17 mouse cellular contexts compared by ENCODE assay signal in the genomic region with DNA sequence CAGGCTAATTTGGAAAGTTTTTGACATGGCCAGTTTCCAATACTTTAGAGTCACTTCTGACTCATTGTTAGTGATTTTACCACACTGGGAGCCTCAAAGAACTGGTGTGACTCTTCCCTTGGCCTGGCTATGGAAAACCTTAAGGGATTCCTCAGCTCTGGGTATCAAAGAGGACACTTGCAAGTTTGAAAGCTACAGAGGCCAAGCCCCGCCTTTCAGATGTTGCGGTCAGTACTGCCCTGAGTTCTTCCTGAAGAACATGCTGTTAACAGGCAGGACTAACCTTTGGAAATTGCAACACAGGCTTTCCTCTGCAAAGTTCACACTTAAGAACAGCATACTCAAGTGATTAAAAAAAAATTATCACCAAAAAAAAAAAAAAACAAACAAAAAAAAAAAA. TPM values are rescaled to one million over a fixed set of nuclear protein-coding genes. Genes with fewer than 3 reads are reported as not detected.
DNase-seq lines count a peak whose midpoint lies in the region; ATAC-seq lines count a peak whose summit lies in the region.
"Had no signal": no experiment of that assay in that cellular context is flagged by ENCODE, and none has a peak within 500 bp of the region (broad histone marks: within the 10 kb centered on the region; RNA-seq: fewer than 3 reads in every experiment).

No protein-coding gene starts in this region.

- H3K36me3 ChIP-seq in hindbrain, embryonic 13.5 days, result no peaks in the 10 kb centered on the region
- H3K36me3 ChIP-seq: embryonic facial prominence, embryonic 12.5 days; limb, embryonic 12.5 days; lung, embryonic 15.5 days; midbrain, embryonic 13.5 days had no signal

- no peak overlapping the region for H3K4me3 ChIP-seq in hindbrain, embryonic 13.5 days
- H3K4me3 ChIP-seq: embryonic facial prominence, embryonic 12.5 days; layer of hippocampus, adult 2 months; limb, embryonic 12.5 days; lung, embryonic 15.5 days; midbrain, embryonic 13.5 days had no signal

- no peaks in the 10 kb centered on the region for H3K27me3 ChIP-seq in hindbrain, embryonic 13.5 days
- H3K27me3 ChIP-seq: embryonic facial prominence, embryonic 12.5 days; limb, embryonic 12.5 days; lung, embryonic 15.5 days; midbrain, embryonic 13.5 days had no signal

- WGBS in hindbrain, embryonic 13.5 days, result 85% methylated on average over 2 of the region's 2 CpGs

- no peak overlapping the region for H3K27ac ChIP-seq in hindbrain, embryonic 13.5 days
- H3K27ac ChIP-seq: embryonic facial prominence, embryonic 12.5 days; hindbrain, postnatal 0 days; layer of hippocampus, adult 2 months; limb, embryonic 12.5 days; lung, embryonic 15.5 days; midbrain, embryonic 13.5 days had no signal

- ATAC-seq in hindbrain, embryonic 13.5 days (ENCODE audit: low FRiP score), result no peak
- ATAC-seq: forebrain, postnatal 0 days; hindbrain, postnatal 0 days; midbrain, embryonic 13.5 days had no signal

- DNase-seq in kidney, adult 11 months, result peak; percentile 68
- DNase-seq in kidney, postnatal 4 days, result no peak
- peak; percentile 48 for DNase-seq in lung, postnatal 36 days
- no peak for DNase-seq in lung, postnatal 14 days
- DNase-seq in kidney, postnatal 10 days, result peak; percentile 11
- no peak for DNase-seq in frontal cortex, postnatal 10 days (ENCODE audit: low spot score in 2 of 2)
- DNase-seq: cerebellum, adult 11-12 months; forebrain, postnatal 0 days; gastrocnemius, postnatal 10 days; heart, postnatal 36 days had no signal

- H3K9ac ChIP-seq in hindbrain, embryonic 13.5 days, result no peak overlapping the region
- H3K9ac ChIP-seq: embryonic facial prominence, embryonic 12.5 days; forebrain, postnatal 0 days; limb, embryonic 12.5 days; lung, embryonic 15.5 days; midbrain, embryonic 13.5 days had no signal

- H3K4me2 ChIP-seq in hindbrain, embryonic 13.5 days, result no peak overlapping the region
- H3K4me2 ChIP-seq: embryonic facial prominence, embryonic 12.5 days; limb, embryonic 12.5 days; lung, embryonic 15.5 days; midbrain, embryonic 13.5 days had no signal

- no peaks in the 10 kb centered on the region for H3K9me3 ChIP-seq in hindbrain, embryonic 13.5 days
- H3K9me3 ChIP-seq: embryonic facial prominence, embryonic 12.5 days; limb, embryonic 12.5 days; lung, embryonic 15.5 days; midbrain, embryonic 13.5 days had no signal

- H3K4me1 ChIP-seq in hindbrain, embryonic 13.5 days (replicated peaks), result no peaks in the 10 kb centered on the region
- H3K4me1 ChIP-seq: embryonic facial prominence, embryonic 12.5 days; limb, embryonic 12.5 days; lung, embryonic 15.5 days; midbrain, embryonic 13.5 days had no signal

RNA-seq across cellular contexts. Expression of a gene that starts 16.7 kb away (rescaled TPM):
- 64.5 and 66.6 TPM in 2 replicates for polyA plus RNA-seq in hindbrain, embryonic 13.5 days (2015; fragmentation: Nextera tagmentation; extraction: Ambion mirVana)

Comparison
In these comparisons a context has a peak if more than half of its experiments do, and no peak if none do; other contexts are left out.
1. DNase-seq: peak in kidney, adult 11 months (single experiment), lung, postnatal 36 days (single experiment) and kidney, postnatal 10 days (single experiment); none in kidney, postnatal 4 days (0 of 2), lung, postnatal 14 days (single experiment) and frontal cortex, postnatal 10 days (0 of 2).